Mouse (Mus musculus): ENCODE measurements around the gene Bcl6b.

DNA sequence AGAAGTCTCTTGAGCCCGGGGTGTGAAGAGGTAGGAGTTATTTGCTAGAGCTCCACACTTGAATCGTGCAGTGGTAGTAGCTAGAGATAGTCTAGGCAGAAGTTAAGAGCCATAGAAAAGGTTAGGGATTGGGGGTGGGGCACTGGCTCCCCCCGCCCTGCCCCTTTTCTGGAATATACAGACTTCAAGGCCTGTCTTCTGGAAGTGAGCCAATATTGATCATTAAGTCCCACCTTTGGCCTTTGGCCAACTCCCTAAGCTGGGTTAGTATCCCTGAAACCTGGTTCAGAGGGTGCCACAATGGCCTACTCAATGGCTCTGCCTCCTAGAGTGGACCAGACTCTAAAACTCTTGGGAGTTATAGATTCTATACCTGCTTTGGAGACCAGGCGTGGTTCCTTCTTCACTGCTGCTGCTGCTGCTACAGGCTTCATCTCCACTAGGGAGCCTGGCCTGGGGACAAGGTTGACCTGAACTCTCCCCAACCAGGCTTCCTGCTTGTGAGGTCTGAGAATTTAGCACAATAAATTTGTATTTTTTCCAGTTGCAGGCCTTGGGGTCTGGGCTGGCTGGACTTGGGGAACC, 1.8 kb downstream of the Bcl6b start:
- TF ChIP-seq POLR2AphosphoS5 (IDR thresholded peaks at IDR 0.05; ENCODE audit: insufficient replicate concordance, low read depth, low read length) = no peak
- TF ChIP-seq CTCF (IDR thresholded peaks at IDR 0.05; ENCODE audit: low read depth, low read length) = no peak
- no peak for TF ChIP-seq TAL1 (conservative IDR thresholded peaks at IDR 0.05; ENCODE audit: low read depth, low read length)
- no peak for TF ChIP-seq GATA2 (IDR thresholded peaks at IDR 0.05; ENCODE audit: borderline replicate concordance, low read depth, low read length)
